Mouse (Mus musculus): Measurements from ENCODE around the gene Hsd17b3.

- peak; percentile 34; the same call in 1 of the 2 replicates for TF ChIP-seq CTCF (IDR thresholded peaks at IDR 0.05; ENCODE audit: control insufficient read depth, insufficient read depth, insufficient replicate concordance, low read depth, low read length)
- TF ChIP-seq POLR2A (IDR thresholded peaks at IDR 0.05; ENCODE audit: control insufficient read depth, low read depth, low read length): no peak
Measured at GRCm38 (mm10) chr13:64093341-64093740, 4.3 kb upstream of the Hsd17b3 start.

All from testis, adult 2 months (tissue).